Mouse (Mus musculus) midbrain, embryonic 14.5 days (tissue): Measurements from ENCODE around the gene Hecw2. TPM values are rescaled to one million over a fixed set of nuclear protein-coding genes. Genes with fewer than 3 reads are reported as not detected.

ENCODE experiments used
- ATAC-seq: fragments of 200-750 bp; cut with Nextera tagmentation; 2 replicates; pipeline ENCODE4 v1.8.0; 2017; ENCODE audit warnings: moderate number of reproducible peaks, moderate library complexity; ENCODE audit not compliant: low FRiP score, low TSS enrichment
- DNase-seq: peaks from one replicate; pipeline ENCODE4 v3.0.0-alpha.2; 2015
- H3K27ac ChIP-seq: fragments of 300-500 bp; sonication (generic); replicated peaks from 2 replicates; pipeline ENCODE4 v1.5.1; 2014; ENCODE audit warnings: mild to moderate bottlenecking, low read depth, low read length, moderate library complexity
- H3K27me3 ChIP-seq: fragments of 300-500 bp; sonication (generic); 2 replicates; pipeline ENCODE4 v1.6.1; 2014; ENCODE audit warnings: low read length, control low read depth, mixed read lengths; ENCODE audit not compliant: control insufficient read depth, insufficient read depth
- H3K36me3 ChIP-seq: fragments of 300-500 bp; sonication (generic); 2 replicates; pipeline ENCODE4 v1.6.1; 2014; ENCODE audit warnings: low read length, control low read depth; ENCODE audit not compliant: control insufficient read depth, insufficient read depth
- H3K4me1 ChIP-seq: fragments of 300-500 bp; sonication (generic); 2 replicates; pipeline ENCODE4 v1.6.1; 2014; ENCODE audit warnings: mild to moderate bottlenecking, antibody characterized with exemption, low read length, control low read depth; ENCODE audit not compliant: control insufficient read depth, insufficient read depth
- H3K4me2 ChIP-seq: fragments of 300-500 bp; sonication (generic); 2 replicates; pipeline ENCODE4 v1.6.1; 2014; ENCODE audit warnings: mild to moderate bottlenecking, low read length, moderate library complexity
- H3K4me3 ChIP-seq: fragments of 300-500 bp; sonication (generic); replicated peaks from 2 replicates; pipeline ENCODE4 v1.5.1; 2014; ENCODE audit warnings: low read depth, low read length
- H3K9ac ChIP-seq: fragments of 300-500 bp; sonication (generic); replicated peaks from 2 replicates; pipeline ENCODE4 v1.6.1; 2014; ENCODE audit warnings: mild to moderate bottlenecking, low read length, moderate library complexity
- H3K9me3 ChIP-seq: fragments of 300-500 bp; sonication (generic); 2 replicates; pipeline ENCODE4 v1.6.1; 2016; ENCODE audit warnings: low read length, control low read depth, mixed read lengths; ENCODE audit not compliant: control insufficient read depth
- WGBS: fragments of 180-500 bp; shearing (Covaris S2); extraction: QIAGEN DNeasy Blood & Tissue Kit; methylation state at CpG from one replicate; pipeline ENCODE4 v1.1.7; 2014; 5-methylcytosine and 5-hydroxymethylcytosine counted together
- polyA plus RNA-seq: library from polyadenylated mRNA; unstranded; fragments of >200 nt; fragmentation: Nextera tagmentation; extraction: Ambion mirVana; gene quantifications from 2 replicates; pipeline ENCODE4 v1.2.1, GENCODE M21; 2014

Gene Hecw2
- polyA plus RNA-seq, 1 experiment from 2014 or later: 6.4 TPM

- no peaks in the 10 kb centered on the region for H3K36me3 ChIP-seq
- H3K9ac ChIP-seq: no peak overlapping the region
- no peak overlapping the region for H3K4me2 ChIP-seq
- H3K4me1 ChIP-seq: no peaks in the 10 kb centered on the region
- DNase-seq (no peak), ATAC-seq (no peak)
- no peak overlapping the region for H3K4me3 ChIP-seq
- 85% methylated on average over 1 of the region's 1 CpGs for WGBS
- no peaks in the 10 kb centered on the region for H3K27me3 ChIP-seq
- no peaks in the 10 kb centered on the region for H3K9me3 ChIP-seq
- H3K27ac ChIP-seq: no peak overlapping the region
These were observed 120.5 kb downstream of the Hecw2 start for GRCm38 (mm10) chr1:54074456-54074855.

GRCm38 (mm10) chr1:54070121-54070520 is 124.8 kb downstream of the Hecw2 start:
- H3K9me3 ChIP-seq: no peaks in the 10 kb centered on the region
- H3K4me2 ChIP-seq: no peak overlapping the region
- H3K27me3 ChIP-seq: no peaks in the 10 kb centered on the region
- H3K27ac ChIP-seq: no peak overlapping the region
- H3K4me1 ChIP-seq: no peaks in the 10 kb centered on the region
- H3K4me3 ChIP-seq: no peak overlapping the region
- no peak overlapping the region for H3K9ac ChIP-seq
- no peaks in the 10 kb centered on the region for H3K36me3 ChIP-seq
- ATAC-seq (no peak), DNase-seq (no peak)
- WGBS: 92% methylated on average over 2 of the region's 2 CpGs

- Histone ChIP-seq H3K27me3 (no peaks in the 10 kb centered on the region), H3K4me3 (no peak overlapping the region), H3K9ac (no peak overlapping the region), H3K9me3 (no peaks in the 10 kb centered on the region), H3K4me2 (no peak overlapping the region), H3K4me1 (no peaks in the 10 kb centered on the region), H3K36me3 (no peaks in the 10 kb centered on the region), H3K27ac (no peak overlapping the region)
- DNase-seq (no peak), ATAC-seq (no peak)
- 85% methylated on average over 1 of the region's 1 CpGs for WGBS
These were observed 126.7 kb downstream of the Hecw2 start for GRCm38 (mm10) chr1:54068248-54068647.

- WGBS: 67% methylated on average over 1 of the region's 1 CpGs
- H3K27ac ChIP-seq: no peak overlapping the region
- H3K9ac ChIP-seq: no peak overlapping the region
- no peak overlapping the region for H3K4me3 ChIP-seq
- H3K4me2 ChIP-seq: no peak overlapping the region
- DNase-seq (no peak), ATAC-seq (no peak)
- H3K36me3 ChIP-seq: no peaks in the 10 kb centered on the region
- no peaks in the 10 kb centered on the region for H3K9me3 ChIP-seq
- no peaks in the 10 kb centered on the region for H3K4me1 ChIP-seq
- no peaks in the 10 kb centered on the region for H3K27me3 ChIP-seq
These were observed 129.5 kb downstream of the Hecw2 start for GRCm38 (mm10) chr1:54065434-54065833.

GRCm38 (mm10) chr1:54061078-54061477 is 133.9 kb downstream of the Hecw2 start:
- H3K27ac ChIP-seq: no peak overlapping the region
- no peaks in the 10 kb centered on the region for H3K9me3 ChIP-seq
- H3K27me3 ChIP-seq: no peaks in the 10 kb centered on the region
- H3K9ac ChIP-seq: no peak overlapping the region
- no peak overlapping the region for H3K4me3 ChIP-seq
- H3K4me2 ChIP-seq: no peak overlapping the region
- no peaks in the 10 kb centered on the region for H3K4me1 ChIP-seq
- ATAC-seq (no peak), DNase-seq (no peak)
- WGBS: 95% methylated on average over 2 of the region's 2 CpGs
- H3K36me3 ChIP-seq: no peaks in the 10 kb centered on the region

GRCm38 (mm10) chr1:54059731-54060130 is 135.2 kb downstream of the Hecw2 start:
- Histone ChIP-seq H3K9ac (no peak overlapping the region), H3K4me2 (no peak overlapping the region), H3K27me3 (no peaks in the 10 kb centered on the region), H3K4me1 (no peaks in the 10 kb centered on the region), H3K27ac (no peak overlapping the region), H3K36me3 (no peaks in the 10 kb centered on the region), H3K4me3 (no peak overlapping the region), H3K9me3 (no peaks in the 10 kb centered on the region)
- ATAC-seq (no peak), DNase-seq (no peak)
- WGBS: 74% methylated on average over 1 of the region's 1 CpGs

- Histone ChIP-seq H3K27me3 (no peaks in the 10 kb centered on the region), H3K4me3 (no peak overlapping the region), H3K4me2 (no peak overlapping the region), H3K27ac (no peak overlapping the region), H3K4me1 (no peaks in the 10 kb centered on the region), H3K36me3 (no peaks in the 10 kb centered on the region), H3K9ac (no peak overlapping the region), H3K9me3 (no peaks in the 10 kb centered on the region)
- ATAC-seq (no peak), DNase-seq (no peak)
These were observed 142.2 kb downstream of the Hecw2 start for GRCm38 (mm10) chr1:54052771-54053170.

- no peak overlapping the region for H3K4me2 ChIP-seq
- no peak overlapping the region for H3K27ac ChIP-seq
- DNase-seq (no peak), ATAC-seq (no peak)
- H3K9ac ChIP-seq: no peak overlapping the region
- H3K9me3 ChIP-seq: no peaks in the 10 kb centered on the region
- WGBS: 63% methylated on average over 1 of the region's 1 CpGs
- no peaks in the 10 kb centered on the region for H3K36me3 ChIP-seq
- no peaks in the 10 kb centered on the region for H3K27me3 ChIP-seq
- H3K4me1 ChIP-seq: no peaks in the 10 kb centered on the region
- H3K4me3 ChIP-seq: no peak overlapping the region
These were observed 148.0 kb downstream of the Hecw2 start for GRCm38 (mm10) chr1:54046923-54047322.

- H3K27ac ChIP-seq: no peak overlapping the region
- no peaks in the 10 kb centered on the region for H3K36me3 ChIP-seq
- H3K4me2 ChIP-seq: no peak overlapping the region
- no peak for ATAC-seq
- H3K27me3 ChIP-seq: no peaks in the 10 kb centered on the region
- WGBS: 51% methylated on average over 2 of the region's 2 CpGs
- no peaks in the 10 kb centered on the region for H3K9me3 ChIP-seq
- H3K4me1 ChIP-seq: no peaks in the 10 kb centered on the region
- peak; percentile 59 for DNase-seq
- no peak overlapping the region for H3K9ac ChIP-seq
- no peak overlapping the region for H3K4me3 ChIP-seq
These were observed 155.9 kb downstream of the Hecw2 start for GRCm38 (mm10) chr1:54039062-54039461.
